Mouse (Mus musculus): ENCODE measurements around the gene Dydc2.
"Not testable (repeated sequence)": the region's sequence is repeated elsewhere in the genome, so short reads cannot be mapped to it uniquely, and the experiment has no call there.

Gene Dydc2

DNA sequence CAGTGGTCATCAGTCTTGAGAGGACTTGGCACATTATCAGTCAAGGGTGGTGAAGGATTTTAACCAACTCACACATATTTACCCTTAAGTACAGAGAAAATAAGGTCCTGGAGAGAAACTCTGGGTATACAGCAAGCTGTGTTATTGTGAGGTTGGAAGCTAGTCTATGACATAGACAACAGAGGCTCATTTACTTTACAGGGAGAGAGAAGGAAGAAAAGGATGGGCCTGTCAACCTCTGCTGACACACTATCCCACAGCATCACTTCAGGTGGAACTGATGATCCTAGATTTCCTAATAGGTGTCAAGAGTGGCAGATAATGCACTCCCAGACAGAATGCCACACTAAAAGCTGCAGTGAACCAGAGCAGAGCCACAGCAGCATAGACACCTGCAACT is at the start of gene Dydc2:
Dydc2 (minus strand) TSS at position 101 of the 400 bp plus-strand sequence.
- DNase-seq, result no peak

DNA sequence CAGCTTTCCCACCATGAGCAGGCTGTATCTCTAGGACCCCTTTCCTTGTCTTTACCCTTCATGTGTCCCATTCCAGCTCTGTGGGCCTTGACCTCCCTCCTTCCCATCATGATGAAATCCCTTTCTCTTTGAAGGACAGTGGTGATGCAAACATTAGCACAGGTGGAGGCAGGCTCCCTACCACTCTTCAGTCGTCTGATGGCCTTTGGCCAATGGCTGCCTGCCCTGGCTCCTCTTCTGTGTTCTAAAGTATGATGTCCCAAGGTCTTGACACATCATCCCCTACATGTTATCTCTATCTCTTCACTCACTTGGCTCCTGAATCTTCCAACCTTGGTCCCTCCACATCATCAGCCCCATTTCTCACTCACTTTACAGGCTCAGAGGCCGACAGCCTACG is 47.3 kb upstream of the Dydc2 start:
- DNase-seq, result no peak

DNA sequence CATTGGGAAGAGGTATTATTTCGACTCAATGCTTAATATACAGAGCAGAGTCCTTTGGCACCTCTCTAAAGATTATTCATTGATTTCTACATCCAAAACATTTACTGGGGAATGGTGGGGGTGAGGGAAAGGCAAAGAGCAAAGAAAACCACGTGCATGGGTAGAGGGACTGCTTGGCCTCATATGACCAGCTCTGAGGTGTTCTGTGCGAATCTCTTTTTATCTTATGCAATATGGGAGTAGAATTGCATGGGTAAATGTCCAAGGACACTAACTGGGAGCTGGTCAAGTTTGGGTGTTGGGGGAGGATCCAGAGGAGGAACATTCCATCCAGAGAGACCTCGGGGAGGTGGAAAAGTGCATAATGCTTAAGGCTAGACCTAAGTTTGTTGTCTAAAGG is 43.9 kb upstream of the Dydc2 start:
- no peak for DNase-seq

DNA sequence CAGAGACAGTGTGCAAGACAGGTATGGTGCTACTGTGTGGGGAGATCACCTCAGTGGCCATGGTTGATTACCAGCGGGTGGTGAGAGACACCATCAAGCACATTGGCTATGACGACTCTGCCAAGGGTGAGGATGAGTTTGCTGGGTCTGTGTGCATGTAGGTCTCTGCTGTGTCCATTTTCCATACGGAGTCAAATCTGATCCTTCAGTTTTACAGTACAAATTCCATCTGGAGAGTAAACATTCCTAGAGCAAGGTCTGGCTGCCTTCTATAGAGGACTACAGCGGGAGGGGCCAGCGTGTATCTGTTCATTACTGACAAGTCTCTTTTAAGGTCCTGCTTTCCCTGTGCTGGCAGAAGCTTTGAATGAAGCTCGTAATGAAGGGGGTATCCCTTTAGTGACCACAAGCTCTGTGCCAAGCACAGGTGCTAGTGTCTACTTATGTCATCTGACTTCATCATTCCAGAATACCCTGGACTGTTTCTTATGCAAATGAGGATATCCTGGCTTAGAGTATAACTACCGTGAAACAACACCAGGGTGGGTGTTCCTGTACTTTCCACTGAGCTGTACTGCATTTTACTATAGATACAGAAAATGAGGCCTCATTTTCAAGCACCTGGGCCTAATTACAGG is 42.1 kb upstream of the Dydc2 start:
- DNase-seq, result no peak

DNA sequence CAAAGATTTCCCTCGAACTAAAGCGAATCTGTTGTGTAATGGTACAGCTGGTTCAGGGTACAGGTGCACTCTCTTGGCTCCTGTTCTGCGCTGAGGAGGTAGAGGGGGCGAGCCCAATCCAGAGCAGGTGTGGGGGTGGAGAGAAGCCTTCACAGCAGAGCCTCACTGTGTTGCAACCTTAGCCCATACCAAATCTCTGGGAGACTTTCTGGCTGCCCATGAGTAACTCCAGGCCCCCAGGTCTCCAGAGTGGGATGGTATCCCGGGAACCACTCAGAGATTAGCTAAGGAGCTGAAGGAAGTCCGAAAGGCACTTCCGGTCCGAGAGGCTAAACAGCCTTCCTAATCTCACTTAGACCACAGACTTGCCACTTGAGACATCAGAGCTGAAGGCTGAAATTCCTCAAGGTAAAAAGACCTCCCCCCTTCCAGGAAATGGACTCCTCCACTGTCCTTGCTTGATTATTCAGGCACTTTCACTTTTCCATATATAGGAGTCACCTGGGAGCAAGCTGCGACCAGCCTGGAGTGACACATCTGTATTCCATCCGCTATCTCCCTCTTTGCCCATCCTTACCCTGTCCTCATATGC is 35.9 kb upstream of the Dydc2 start, which contains the start of gene Mat1a:
Mat1a (plus strand) TSS at position 183 of the 592 bp plus-strand sequence.
- no peak for DNase-seq

DNA sequence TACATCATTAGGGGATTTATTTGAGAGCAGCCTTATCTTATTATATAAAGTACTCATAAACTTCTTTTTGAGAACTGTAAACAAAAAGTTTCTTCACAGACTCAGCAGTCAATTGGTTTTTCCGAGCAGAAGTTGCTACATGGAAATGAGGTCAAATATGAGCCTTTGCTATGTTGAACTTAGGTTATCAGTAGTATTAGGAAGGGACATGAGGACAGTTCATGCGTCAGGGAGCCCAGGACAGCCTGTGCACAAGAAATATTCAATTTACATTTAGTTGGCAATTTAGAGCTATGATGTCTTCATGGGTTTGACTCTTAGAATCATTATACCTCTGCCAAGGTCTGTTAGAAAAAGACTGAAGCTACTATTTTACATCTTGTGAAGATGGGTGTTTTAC is 33.3 kb upstream of the Dydc2 start:
- DNase-seq, result no peak

DNA sequence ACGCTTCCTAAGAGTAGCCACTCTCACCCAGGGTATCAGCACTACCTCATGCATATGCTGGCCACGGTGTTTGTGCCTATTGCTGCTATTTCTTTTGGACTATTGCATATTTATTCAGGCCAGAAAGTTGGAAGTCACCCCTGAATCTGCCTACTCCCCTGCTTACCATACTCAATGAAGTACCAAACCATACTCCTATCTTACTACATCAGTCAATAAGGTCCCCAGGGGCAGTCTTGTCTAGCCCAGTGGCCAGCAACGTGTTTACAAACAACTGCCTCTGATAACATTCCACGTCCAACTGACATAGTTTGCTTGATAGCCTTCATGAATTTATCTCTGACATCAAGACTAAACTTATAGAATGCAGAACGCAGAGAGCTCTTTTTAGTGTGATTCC is 32.2 kb upstream of the Dydc2 start:
- DNase-seq, result no peak

DNA sequence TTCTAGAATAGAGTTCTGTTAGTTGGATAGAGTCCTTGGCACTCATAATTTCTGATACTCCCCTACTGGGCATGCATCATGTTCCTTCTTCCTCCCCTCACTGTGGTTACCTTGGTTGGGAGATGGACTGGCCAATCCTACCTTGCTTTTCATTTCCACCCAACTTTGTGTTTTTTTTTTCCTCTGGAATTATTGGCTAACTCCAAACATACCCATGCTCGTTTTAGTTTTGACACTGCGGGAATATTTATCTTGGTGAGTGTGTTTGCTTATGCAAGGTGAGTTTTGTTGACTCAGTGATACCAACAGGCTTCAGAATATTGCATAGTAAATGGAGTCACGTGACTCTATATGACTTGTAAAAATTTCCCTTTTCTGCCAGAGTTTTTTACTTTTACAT is 31.7 kb upstream of the Dydc2 start:
- DNase-seq, result no peak

DNA sequence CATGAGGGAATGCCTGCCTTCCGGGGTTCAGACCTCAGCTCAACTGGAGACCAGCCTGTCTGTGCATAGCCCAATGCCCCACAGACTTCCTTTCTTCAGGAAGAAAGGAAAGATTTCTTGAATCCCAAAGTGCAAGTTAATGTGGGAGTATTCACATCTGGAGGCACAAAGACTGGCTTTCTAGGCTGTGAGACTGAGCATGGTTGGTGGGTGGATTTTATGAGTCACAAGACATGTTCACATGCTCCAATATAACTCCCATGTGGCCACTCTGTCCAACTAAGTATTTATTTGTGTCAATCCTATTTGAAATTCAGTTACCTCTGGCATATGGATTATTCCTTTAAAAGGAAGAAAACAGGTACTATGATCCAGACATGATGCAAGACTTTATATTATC is 29.7 kb upstream of the Dydc2 start:
- no peak for DNase-seq

DNA sequence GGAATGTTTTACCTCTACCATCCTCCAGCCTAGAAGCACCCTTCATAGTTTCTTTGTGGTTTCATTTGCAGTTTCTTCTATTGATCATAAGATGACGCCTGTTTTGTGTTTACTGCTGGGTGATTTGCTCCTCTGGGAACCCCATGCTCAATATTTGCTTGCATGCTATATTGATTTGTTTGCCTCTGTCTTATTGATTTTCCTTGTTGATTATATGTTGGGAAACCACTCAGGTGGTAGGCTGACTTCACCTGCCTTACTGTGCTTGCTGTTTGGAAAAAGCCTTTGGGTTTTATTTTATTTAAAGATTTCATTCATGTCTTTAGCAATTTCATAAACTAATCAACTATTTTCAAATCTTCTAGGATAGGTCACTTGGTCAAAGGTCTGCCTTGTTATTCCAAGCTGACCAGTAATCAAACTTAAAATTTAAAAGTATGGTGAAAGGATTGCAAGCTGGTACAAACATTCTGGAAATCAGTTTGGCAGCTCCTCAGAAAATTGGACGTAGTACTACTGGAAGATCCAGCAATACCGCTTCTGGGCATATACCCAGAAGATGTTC is 27.4 kb upstream of the Dydc2 start:
- DNase-seq, result no peak

DNA sequence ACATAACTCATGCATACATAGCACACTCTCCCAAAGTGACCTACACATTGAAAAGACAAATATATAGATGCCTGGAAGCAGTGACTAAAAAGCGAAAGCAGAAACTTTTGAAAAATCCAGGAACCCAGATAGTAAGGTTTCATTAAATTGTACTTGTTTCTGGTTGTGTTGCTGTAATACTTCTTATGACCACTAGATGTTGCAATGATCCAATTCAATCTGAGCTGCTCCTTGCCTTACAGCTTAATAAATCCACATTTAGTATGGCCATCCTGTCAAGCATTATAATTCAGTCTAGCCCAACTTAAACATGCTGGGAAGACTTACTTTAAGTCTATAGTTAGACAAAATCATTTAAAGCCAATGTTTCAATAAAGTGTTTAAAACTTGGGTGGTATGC is 25.1 kb upstream of the Dydc2 start:
- DNase-seq, result no peak

DNA sequence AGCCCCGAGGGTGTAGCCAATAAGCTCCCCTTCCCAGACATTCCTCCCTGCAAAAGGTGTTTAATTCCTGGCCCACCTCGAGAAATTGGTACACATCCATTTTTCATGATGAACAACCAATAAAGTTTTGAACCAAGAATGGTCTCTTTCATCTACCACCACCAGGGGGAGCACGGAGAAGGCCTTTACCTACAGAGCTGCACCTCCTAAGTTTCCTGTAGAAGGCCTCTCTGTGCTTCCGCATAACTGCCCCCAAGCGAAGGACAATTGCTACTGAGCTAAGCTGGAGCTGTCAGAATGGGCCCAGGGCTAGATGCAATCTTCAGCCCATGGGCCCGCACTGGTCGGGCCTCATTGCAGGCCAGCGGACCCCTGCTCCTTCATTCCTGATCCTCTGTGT is 21.8 kb upstream of the Dydc2 start:
- peak; percentile 12 for DNase-seq

DNA sequence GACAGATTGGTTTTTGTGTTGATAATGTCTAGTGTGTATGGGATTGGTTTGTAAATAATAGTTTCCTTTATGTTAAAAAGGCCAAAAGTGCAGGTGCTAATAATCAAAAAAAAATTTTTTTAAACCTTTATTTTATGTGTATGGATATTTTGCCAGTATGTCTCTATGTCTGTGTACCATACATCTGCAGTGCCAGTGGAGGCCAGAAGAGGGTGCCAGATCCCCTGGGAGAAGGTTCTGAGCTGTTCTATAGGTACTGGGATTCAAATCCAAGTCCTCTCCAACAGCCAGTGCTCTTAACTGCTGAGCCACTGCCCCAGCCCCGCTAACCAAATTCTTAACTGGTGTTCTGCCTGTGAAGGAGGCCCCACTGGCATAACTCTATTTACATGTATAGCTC is 18.5 kb upstream of the Dydc2 start:
- DNase-seq, result no peak

DNA sequence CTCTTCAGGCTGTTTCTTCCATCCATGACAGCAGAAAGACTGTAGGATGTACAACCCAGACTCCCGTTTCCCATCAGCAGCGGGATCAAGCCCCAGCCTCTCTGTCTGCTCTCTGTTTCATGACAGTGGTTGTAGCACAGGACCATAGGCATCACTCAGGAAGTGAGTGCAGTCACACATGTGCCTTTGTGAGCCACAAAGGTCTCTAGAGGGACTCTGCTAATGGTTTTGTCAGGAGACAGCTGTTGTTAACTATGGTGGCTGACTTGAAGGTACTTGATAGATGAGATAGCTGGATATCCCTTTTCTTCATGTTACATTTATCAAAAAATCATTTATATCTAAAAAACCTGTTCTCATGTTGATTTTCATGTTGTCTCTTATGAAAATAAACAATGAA is 13.4 kb upstream of the Dydc2 start:
- DNase-seq, result no peak

DNA sequence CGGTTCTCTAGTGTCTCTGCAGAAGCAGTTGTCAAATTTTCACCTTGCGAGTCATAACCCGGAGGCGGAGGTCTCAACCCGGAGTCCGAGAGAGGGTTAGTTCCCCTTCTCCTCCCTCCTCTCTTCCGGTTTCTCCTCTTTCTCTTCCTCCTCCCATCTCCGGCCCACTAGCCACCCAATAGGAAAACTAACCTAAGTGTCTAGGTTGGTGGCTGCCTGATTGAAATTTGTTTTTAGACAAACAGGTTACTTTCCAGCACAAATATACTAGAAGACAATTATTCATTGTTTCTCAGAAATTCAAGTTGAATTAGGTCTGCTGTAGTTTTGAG is 3.9 kb upstream of the Dydc2 start:
- no peak for DNase-seq

DNA sequence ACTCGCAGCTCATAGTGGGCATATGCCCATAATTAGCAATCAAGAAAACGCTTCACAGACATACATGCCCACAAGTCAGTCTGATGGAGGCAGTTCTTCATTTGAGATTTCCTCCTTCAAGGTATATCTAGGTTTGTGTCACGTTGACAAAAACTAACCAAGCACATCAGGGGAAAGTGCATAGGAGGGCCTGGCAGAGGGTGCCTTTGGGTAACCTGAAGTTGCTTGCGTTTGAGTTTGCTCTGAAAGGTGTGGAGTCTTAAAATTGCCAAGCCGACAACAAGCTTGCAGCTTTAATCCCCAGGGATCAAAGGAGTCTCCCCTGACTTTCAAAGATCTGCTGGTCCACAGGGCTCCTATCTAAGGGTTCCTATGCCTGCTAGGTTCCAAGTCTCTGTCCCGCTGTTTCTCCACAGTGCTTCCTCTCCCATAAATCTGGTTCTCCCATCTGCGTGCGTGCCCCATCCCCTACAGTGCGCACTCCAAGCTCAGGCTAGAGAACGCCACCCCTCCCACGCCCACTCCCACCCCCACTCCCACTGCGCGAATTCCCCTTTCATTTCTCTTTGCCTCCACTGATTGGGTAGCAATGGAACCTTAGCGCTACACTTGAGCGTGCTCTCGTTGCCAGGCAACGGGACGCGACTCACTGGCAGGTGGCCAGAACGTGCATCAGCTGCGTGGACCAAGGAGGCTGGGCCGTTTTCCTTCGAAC is 3.4 kb upstream of the Dydc2 start, which contains the start of gene Dydc1:
Dydc1 (plus strand) TSS at position 683 of the 715 bp plus-strand sequence.
- peak; percentile 71 for DNase-seq

DNA sequence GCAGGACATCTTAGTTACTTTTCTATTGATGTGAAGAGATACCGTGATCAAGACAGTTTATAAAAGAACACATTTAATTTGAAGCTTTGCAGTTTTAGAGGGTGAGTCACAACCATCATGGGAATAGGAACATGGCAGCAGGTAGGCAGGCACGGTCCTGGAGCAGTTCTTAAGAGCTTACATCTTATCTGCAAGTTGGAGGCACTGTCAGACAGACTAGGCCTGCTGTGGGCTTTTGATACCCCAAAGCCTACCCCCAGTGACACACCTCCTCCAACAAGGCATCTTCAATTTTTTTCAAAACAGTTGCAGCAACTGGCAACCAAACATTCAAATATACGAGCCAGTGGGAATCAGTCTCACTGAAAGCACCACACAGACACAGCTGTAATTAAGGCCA is 1.3 kb upstream of the Dydc2 start:
- DNase-seq, result no peak

DNA sequence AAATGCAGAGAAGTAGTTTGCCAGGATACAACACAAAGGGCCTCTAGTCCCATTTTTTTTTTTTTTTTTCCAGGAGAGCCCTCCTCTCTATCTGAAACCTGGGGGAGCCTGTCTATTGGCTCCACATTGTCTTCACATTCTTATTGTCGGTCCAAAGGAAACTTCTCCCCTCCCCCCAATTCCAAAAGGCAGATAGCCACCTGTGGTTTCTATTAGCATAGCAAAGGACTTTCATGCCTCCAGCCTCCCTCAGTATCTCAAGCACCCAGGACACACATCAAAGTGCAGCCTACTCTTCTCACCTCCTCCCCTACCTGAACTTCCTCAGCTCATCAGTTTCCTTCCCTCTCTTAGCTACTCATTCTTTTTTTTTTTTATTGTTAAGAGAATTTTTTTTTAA is 2.6 kb downstream of the Dydc2 start:
- DNase-seq, result no peak

DNA sequence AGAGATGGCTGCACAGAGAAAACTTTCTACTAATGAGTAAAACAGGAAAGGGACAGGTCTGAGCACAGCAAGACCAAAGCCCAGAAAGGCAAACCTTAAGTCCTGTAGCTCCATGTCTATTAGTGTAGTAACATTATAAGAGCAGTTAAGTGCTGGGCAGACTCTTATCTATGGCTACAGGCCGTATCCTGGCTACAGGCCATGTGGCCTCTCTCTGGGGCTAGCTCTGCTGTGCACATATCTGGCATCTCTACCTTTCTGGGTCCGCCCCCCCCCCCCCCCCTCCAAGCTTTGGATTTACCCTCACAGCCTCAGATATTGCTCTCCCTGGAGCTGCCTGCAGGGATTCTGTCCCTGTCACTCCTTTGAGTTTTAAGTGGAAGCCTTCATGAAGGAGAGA is 3.8 kb downstream of the Dydc2 start:
- no peak for DNase-seq

DNA sequence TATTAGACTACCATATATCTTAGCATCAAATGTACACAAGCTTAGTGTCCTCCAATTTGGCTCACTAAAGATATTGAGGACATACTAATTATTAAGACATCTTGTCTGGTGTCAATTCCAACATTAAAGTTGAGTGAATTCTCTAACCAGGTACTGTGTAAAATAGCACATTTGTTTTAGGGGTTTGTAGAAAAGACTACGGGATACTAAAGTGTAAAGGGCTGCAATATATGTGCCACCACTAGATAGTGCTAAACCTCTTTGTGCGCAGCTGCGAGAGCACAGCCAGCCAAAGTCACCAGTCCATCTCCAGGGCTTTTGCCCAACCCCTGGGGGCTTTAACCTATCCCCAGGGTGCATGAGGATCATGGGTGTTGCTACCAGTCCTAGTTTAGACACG is 15.8 kb downstream of the Dydc2 start:
- not testable (repeated sequence) for DNase-seq

DNA sequence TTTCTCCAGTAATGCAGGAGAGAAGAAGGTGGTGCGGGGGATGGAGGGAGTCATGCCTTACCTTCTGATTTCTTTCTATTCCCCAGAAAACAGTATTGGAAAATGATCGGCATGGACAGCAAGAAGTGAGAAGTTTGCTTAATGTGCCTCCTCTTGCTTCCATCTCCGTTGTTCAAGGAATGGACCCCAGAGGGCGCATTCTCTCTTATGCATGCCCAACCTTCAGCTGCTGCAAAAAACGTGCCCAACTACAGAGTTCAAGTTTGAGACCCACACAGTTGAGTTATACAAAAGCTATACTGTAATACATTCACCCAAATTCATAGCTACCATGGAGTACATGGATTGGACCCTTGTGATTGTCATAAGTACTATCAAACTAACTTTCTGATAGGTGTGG is 16.5 kb downstream of the Dydc2 start:
- no peak for DNase-seq

DNA sequence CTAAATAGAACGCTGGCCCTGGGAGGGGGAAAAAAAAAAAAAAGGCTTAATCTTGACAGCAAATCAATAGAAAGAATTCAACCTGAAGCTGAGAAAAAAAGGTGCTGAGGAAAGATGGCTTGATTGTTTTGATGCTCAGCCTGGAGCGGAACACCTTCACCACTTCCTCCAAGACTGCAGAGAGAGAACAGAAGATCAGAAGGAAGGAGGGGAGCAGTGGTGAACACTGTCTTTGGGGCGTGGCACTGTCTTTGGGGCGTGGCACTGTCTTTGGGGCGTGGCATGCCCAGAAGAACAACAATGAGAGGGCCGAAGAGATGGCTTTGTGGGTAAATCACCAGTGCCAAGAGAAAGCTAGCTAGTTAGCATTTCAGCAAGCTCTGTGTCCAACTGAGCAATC is 18.5 kb downstream of the Dydc2 start:
- no peak for DNase-seq

DNA sequence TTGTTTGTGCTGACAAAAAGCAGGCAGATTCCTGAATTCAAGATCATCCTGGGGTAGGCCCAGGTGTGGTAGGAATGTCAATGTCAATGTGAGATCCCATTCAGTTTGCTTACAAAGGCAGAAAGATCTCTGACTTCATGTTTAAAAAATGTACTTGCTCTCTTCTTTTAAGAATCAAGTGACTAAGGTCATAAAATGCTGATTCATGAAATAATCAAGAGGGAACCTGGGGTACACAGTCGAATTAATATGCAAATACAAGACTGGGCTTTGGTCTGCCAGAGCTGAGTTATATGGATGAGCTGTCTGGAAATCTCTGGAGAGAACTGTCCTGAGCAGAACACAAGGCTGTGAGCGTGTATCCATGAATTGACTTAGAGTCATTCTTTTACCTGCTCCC is 21.6 kb downstream of the Dydc2 start:
- DNase-seq, result no peak

DNA sequence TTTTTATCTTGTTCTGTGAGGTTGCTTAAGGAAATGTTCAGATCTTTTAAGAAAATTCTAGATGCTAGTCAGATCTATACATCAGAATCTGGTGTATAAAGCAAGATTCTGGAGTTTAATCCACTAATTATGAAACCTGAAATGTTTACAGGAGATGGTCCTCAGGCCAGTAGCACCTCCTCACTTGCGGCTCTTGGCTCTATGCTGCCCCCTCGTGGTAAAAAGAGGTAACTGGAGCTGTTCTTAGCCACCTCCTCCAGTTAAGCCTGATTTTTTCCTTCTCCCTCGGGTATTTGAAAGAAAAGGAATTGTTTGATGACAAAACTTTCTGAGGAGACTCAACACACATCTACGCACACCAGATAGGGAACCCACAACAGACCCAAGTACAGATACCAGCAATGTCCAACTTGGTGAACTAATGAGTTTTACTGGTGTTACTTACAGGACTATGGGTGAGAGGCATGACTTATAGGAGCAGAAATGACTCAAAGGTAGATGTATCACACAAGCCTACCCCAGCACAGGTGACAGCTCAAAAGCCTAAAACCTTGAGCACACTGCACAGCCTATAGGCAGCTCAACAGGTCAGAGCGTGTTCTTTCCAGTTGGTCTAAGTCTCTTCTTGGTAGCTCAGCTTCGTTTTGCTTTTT is 33.7 kb downstream of the Dydc2 start:
- DNase-seq, result peak; percentile 72

Measured in kidney, postnatal 14 days (tissue).